Mouse (Mus musculus): ENCODE measurements around the gene Mast2. TPM values are rescaled to one million over a fixed set of nuclear protein-coding genes. Genes with fewer than 3 reads are reported as not detected.

Gene Mast2
- total RNA-seq, 1 experiment from 2014 or later, result 40.7 TPM

Other genes starting within 250 kb of the Mast2 start
- 16.8 and 17.7 TPM in 2 replicates for gene Pik3r3, start 242.6 kb downstream of the Mast2 start, total RNA-seq (2021)
- gene Ipp, start 43.4 kb upstream of the Mast2 start, total RNA-seq (2021), result 14.8 and 22.1 TPM in 2 replicates
- 20.7 and 26.7 TPM in 2 replicates for gene Tmem69, start 91.8 kb upstream of the Mast2 start, total RNA-seq (2021)
- gene Gpbp1l1, start 93.5 kb upstream of the Mast2 start, total RNA-seq (2021), result 96.5 and 97.4 TPM in 2 replicates
- 12.1 and 19.5 TPM in 2 replicates for gene Ccdc17, start 132.5 kb upstream of the Mast2 start, total RNA-seq (2021)
- 30.9 and 37.1 TPM in 2 replicates for gene Nasp, start 163.8 kb upstream of the Mast2 start, total RNA-seq (2021)
- gene Akr1a1, start 187.5 kb upstream of the Mast2 start, total RNA-seq (2021), result 817 and 927 TPM in 2 replicates
- 777 and 778 TPM in 2 replicates for gene Prdx1, start 221.4 kb upstream of the Mast2 start, total RNA-seq (2021)
- gene Mmachc, start 244.2 kb upstream of the Mast2 start, total RNA-seq (2021), result 29.4 and 32.0 TPM in 2 replicates
- gene Ccdc163, start 244.3 kb upstream of the Mast2 start, total RNA-seq (2021), result 21.1 and 31.9 TPM in 2 replicates